Mouse (Mus musculus): Measurements from ENCODE around the gene Senp6.

Senp6 gene

DNA sequence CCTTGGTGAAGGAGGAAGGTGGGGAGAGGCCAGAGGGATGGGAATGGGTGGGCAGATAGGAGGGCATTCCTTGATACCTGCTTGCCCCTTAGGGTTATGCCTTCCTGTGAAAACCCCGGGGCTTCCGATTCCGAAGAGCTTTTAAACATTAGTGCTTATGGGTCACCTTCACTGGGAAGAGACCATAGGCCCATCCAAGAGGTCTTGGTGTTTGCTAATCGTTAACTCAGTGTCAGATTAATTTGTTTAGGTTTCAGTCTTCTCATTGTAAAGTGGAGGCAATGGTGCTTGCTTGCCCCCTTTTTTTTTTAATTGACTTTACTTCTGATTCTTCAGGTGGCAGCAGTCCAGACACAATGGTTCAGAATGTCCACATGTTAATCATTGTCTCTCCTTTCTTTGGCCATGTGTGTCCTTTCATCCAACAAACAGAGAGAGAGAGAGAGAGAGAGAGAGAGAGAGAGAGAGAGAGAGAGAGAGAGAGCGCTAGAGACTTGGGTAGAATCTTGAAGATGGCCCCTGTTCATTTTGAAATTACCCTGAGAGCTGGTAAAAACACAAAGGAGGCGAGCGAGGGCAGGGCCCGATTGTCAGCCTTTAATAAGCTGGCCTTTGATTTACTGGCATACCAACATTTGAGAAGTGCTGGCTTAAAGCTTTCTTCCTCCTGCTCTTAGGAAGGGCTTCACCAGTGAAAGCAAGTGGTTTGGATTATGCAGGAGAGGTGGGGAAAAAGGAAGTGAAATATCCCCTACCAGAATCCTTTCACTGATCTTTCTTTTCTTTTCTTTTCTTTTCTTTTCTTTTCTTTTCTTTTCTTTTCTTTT lies 105.9 kb downstream of the Senp6 start:
- DNase-seq (ENCODE audit: low read depth): no peak

DNA sequence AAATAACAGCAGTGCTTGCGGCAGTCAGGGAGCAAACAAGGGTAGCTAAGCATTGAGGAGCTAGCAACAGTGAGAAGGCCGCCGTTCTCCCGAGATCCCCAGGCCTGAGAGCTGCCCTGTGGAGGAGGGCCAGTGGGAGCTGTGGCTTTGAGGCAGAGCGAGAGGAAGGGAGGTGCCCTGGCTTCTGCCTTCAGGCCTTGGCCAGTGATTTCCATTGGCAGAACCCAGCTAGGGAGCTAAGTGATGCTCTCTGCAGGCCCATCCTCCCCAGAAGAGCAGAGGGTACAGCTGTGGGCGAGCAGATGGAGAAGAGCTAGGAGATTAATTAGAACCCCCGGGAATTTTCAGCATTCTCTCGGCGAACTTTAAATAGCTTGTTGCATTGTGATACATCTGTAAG lies 106.9 kb downstream of the Senp6 start:
- DNase-seq (ENCODE audit: low read depth): no peak

DNA sequence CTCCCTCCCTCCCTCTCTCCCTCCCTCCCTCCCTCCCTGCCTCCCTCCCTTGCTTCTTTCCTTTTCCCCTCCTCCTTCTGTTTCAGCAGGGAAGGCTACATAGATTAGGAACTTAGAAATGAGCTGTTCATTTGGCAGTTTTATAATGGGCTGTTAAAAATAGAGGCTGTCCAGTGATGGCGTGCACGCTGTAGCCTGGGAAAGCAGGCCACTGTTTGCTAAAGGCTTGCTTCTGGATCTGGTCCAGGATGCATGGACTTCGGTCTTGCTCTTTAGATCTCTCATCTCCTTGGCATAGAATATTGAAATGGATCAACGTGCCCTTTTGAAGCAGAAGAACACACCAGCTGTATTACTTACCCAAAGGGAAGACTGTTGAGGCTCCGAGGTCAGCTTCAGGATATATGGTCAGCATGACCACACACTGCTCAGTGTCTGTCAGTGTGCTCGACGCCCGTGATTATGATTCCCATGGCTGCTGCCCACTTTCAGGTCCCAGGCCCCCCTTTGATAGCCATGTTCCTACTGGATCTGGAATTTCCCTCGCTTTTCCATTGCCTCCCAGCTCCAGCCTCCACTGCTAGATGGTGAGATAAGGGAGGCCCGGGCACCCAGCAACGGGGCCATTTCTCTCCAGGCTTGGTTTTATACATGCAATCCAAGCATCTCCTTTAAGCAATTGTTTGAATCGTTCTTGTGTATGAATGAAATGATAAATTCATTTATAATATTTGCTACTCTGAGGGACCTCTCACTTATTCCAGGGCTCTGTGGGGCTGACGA lies 110.2 kb downstream of the Senp6 start:
- DNase-seq (ENCODE audit: low read depth): no peak

DNA sequence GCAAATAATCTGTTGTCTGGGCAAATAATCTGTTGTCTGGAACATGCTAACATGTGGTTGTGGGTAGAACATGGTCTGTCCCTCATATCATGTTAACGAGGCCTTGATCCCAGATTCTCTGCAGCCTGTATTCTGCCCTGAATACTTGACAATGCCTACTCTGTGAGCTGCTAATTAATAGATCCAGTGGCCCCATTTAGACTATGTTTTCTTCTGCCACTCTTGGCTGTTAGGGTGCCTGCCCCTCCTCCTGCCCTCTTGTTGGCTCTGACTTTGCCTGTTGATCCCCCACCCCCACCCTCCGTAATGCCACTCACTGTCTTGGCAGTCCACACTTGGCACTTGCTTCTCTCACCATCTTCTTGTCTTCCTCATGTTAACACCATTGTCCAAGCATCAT lies 112.0 kb downstream of the Senp6 start:
- DNase-seq (ENCODE audit: low read depth): no peak

DNA sequence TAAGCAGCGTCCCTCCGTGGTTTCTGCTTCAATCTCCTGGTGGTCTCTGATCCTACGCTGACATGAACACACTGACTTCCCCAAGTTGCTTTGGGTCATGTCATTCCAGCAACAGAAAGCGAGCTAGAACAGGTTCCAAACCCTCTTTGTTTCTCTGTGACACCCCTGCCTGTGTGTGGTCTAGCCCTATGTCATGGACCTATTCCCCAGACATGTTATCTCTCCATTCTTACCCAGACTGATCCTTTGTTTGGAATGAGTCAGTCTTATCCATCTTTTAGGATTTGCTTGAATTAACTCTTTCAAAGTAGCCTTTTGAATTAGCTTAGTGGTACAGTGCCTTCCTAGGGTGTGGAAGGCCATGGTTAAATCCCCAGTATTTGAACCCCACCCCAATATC lies 113.0 kb downstream of the Senp6 start:
- DNase-seq (ENCODE audit: low read depth): no peak

DNA sequence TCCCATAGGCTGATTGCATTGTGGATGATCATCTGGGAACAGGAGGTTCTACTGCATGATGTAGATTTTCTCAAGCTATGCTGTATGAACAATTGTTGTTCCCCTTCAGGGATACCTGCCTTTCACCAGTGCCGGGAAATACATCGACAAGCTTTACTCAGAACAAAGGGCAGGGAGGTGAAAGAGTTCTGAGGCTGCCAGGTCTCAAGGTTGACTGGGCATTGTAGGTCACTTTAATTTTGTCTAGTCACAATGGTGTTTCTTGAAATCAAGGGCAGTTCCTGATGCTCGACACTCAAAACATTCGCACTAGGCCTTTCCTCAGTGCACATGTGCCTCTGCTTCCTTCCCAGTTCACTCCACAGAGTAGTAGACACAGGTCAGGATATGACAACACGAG lies 114.1 kb downstream of the Senp6 start:
- DNase-seq (ENCODE audit: low read depth): no peak

DNA sequence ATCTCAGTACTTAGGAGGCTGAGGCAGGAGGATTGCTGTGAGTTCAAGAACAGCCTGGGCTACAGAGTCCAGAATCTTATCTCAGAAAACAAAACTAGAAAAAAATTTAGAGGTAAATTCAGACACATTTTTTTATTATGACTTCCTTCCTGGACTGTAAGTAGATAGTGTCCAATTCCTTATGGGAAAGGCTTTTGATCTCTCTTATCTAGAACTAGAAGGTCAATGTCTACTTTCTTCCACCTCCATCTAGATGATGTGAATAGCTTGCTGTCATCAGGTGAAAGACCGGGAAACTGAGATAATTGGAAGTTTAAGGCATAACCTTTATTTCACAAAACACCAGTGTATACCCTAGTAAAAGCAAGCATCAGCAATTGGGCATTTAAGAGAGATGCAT lies 115.0 kb downstream of the Senp6 start:
- DNase-seq (ENCODE audit: low read depth): no peak

DNA sequence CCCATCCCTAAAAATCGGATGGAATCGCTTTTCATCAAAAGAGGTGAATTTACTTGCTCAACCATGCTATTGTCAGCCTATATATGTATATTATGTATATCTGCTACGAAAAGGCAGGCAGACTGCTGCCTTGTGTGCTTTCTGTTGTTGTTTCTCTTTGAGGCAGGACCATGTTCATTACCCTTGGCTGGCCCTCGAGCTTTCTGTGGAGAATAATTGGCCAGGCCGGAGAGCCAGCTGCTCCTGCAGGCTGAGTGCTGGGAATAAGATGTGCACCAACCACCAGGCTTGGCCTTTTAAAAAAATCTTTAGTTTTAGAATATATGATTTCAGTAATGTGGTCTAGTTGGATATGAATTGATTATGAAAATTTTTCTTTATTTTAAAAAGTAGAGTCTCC lies 117.4 kb downstream of the Senp6 start:
- no peak for DNase-seq (ENCODE audit: low read depth)

DNA sequence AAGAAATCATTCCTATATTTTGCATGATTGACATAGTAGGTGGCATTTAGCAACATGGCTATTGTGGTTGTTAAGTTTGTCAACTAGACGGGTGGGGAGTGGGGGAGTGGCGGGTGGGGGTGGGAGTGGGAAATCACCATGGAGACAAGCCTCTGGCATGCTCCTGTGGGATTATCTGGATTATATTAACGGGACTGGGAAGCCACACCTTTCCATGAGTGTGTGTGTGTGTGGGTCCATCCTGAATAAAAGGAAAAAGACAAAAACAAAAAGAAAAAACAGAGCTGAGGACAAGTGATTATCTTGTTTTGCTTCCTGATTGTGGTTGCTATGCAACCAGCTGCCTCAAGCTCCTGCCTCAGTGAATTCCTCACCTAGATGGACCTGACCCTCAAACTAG lies 119.0 kb downstream of the Senp6 start:
- no peak for DNase-seq (ENCODE audit: low read depth)

DNA sequence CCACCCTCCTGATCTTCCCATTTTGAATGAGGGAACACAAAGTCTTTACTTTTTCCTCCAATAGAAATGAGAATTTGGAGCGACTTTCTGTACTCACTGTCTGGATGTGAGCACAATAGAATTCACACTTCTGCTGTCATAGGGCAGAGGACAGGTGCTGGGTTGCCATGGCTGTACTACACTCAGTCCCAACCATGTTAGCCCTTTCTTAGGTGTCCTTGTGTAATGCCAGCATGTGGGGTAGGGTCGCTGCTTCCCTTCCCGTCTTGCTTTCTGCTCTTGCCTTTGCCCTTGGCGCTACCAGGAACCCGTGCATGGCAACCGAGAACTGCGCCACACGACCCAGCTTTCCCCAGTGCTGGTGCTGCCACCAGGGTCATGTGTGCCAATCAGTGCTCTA lies 120.0 kb downstream of the Senp6 start:
- no peak for DNase-seq (ENCODE audit: low read depth)

DNA sequence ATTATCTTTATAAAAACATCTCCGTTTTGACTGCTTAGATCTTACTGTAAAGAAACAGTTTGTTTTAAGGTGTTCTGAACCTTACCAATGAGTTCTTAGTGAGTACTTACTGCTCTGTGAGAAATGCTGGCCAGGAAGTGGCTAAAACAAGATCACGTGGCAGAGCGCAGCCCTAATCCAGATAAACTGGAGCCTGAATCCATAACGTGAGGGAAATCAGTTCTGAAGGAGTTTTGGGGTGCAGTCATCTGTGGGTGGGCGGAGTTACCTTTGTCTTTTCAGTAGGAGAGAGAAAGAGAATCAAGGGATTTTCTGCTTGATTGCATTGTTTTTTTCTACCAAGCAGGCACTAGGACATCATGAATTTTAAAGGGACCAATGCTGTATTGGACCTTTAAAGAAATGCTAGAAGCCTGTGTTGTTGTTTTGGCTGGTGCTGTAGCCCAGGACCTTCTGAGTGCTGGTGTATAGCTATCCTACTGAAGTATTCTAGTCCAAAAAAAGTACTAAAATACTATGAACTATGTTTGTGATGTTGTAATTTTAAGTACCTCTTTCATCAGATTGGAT lies 121.7 kb downstream of the Senp6 start:
- DNase-seq (ENCODE audit: low read depth): no peak

DNA sequence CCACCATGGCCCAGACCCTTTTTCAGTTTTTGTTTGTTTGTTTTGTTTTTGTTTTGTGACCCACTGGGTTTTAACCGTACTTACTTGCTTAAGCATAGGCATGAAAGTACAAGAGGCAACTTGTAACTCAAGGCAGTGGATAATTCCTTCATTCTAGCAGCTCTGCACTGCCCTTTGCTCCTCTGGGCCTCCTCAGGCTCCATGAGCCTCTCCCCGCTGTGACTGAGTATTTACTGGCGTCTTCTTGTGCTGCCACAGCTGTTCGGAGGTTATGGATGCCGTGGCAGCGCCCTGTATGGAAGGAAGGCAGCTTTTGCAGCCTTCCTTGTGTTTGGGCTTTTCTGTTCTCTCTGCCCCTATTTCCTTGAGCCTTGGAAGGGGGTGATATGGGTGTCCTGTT lies 124.5 kb downstream of the Senp6 start:
- DNase-seq (ENCODE audit: low read depth): no peak

DNA sequence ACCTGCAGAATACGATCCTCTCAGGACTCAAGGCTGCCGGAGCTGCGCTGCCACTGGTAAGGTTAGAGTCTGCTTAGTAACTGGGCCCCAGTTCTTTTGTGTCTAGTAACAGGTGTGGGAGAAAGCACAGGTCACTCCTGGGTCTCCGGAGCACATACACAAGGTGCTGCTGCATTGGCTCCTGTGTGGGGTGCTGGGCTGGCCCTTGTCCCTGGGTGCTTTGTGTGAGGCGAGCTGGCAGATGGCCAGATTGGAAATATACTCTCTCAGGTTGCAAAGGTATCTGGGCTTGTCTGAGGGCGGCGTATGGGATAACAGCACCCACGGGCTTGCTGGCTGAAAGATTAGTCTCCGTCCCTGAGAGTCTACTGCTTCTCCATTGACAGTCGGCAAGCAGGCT lies 125.6 kb downstream of the Senp6 start:
- DNase-seq (ENCODE audit: low read depth): no peak

DNA sequence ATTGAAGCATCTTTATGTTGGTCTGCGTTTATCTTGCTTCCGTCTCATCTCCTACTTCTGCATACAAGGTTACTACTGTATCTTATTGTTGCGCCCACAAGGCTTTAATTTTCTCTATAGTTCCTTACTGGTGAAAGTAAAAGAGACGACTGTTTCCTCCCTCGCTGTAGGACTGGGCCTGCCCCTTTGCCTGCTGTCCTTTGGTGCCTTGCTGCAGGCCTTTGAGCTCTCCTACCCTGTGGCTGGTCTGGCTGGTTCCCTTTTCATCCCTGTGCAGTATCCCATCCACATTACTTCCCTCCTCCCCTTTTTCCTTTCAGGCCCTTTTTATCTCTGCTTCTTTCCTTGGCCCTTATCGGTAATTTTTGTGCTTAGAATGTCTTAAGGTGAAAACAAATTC lies 127.7 kb downstream of the Senp6 start:
- no peak for DNase-seq (ENCODE audit: low read depth)

Data from c-Kit-positive CD71-positive TER-119-negative erythroid progenitor cells, embryonic 14.5 days (primary cell).